Mouse (Mus musculus): ENCODE data around the gene Chil1.

DNA sequence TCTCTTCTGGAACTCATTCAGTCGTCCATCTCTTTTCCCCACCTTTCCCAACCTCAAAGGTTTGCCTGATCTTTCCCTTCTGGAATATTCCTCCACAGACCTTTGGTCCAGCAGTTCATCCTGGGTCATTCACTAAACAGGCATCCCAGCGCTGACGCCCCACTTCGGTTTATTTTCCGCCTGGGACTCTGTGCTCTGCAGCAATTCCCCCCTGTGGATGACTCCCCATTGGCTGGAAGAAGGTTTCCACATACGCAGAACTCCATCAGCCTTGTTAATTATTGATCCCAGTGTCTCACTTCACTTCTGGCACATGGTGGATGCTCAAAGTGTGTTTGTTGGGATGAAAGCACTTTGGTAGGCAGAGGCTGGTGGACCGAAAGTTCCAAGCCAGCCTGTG, 18.5 kb upstream of the Chil1 start:
- TF ChIP-seq TCF12 (IDR thresholded peaks at IDR 0.05; ENCODE audit: insufficient read depth, poor library complexity, severe bottlenecking) = no peak
- no peak for TF ChIP-seq POLR2A (IDR thresholded peaks at IDR 0.05; ENCODE audit: insufficient read length, low read depth)
- TF ChIP-seq TCF3 (IDR thresholded peaks at IDR 0.05; ENCODE audit: insufficient read length, low read depth) = no peak
- TF ChIP-seq MAX (IDR thresholded peaks at IDR 0.05; ENCODE audit: low read depth) = no peak
- no peak for TF ChIP-seq MYOD1 (IDR thresholded peaks at IDR 0.05; ENCODE audit: control insufficient read depth in 1 of 3, insufficient read length in 2 of 3, low read depth in 2 of 3)

Data from myocyte (in vitro differentiated cells).